In the genomic region with DNA sequence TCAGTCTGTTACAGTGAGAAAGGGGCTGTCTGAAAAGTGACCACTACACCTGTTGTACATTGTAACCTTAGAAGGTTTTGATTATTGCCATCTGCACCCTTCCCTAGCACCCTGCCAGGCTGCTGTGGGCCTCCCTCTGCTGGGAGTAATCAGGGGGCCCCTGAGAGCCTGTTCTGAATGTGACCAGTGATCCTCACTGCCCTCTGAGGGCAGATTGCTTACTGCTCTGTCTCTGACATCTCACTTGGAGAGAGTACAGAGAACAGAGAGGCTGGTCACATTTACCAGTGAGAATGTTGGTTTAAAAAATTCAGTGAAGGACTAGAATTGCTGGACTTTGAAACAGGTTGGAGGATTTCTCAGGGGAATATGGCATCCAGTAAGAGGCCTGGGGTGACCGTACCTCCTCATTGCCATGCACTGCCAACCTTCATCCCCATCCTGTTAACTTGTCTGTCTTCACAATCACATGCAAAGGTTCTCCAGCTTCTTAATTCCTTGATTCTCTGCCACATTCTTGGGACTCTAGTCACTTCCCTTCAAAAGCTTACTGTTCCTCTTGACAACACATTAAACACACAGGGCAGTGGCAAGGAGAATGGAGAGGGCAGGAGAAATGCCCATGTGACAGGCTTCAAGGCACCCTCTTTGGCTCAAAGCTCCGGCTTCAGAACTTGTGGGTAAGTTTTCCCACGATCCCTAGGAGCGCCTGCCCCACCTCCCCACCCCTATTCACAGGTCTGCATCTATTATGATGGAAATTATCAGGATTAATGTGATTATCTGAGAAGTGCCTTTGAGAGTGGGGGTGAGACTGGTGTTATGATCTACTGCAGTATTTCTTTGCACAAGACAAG, we compare ENCODE assay signal across 11 mouse cellular contexts. TPM values are rescaled to one million over a fixed set of nuclear protein-coding genes. Genes with fewer than 3 reads are reported as not detected.
DNase-seq lines count a peak whose midpoint lies in the region; ATAC-seq lines count a peak whose summit lies in the region.
"Had no signal": no experiment of that assay in that cellular context is flagged by ENCODE, and none has a peak within 500 bp of the region (broad histone marks: within the 10 kb centered on the region; RNA-seq: fewer than 3 reads in every experiment).

No protein-coding gene starts in this region.

- H3K36me3 ChIP-seq in neural tube, embryonic 11.5 days (ENCODE audit: control insufficient read depth, insufficient read depth, low read length): peaks cover 3% of the 10 kb centered on the region
- H3K36me3 ChIP-seq in hindbrain, embryonic 11.5 days (ENCODE audit: control insufficient read depth, insufficient read depth, low read length): peaks cover 2% of the 10 kb centered on the region; the same call in 1 of the 2 replicates

- no peak overlapping the region for H3K9ac ChIP-seq in neural tube, embryonic 11.5 days (ENCODE audit: low read length)
- H3K9ac ChIP-seq in hindbrain, embryonic 11.5 days (ENCODE audit: low read depth, low read length): no peak overlapping the region
- H3K9ac ChIP-seq: liver, postnatal 0 days had no signal

- H3K27ac ChIP-seq in neural tube, embryonic 11.5 days (ENCODE audit: low read depth, low read length): 0 out of 2 replicates have a peak overlapping the region, but pooled peaks have one; percentile 29
- no peak overlapping the region for H3K27ac ChIP-seq in hindbrain, embryonic 11.5 days (ENCODE audit: low read depth, low read length)

- no peaks in the 10 kb centered on the region for H3K9me3 ChIP-seq in neural tube, embryonic 11.5 days (ENCODE audit: control insufficient read depth, low read length)
- H3K9me3 ChIP-seq in hindbrain, embryonic 11.5 days (ENCODE audit: control insufficient read depth, low read length): no peaks in the 10 kb centered on the region

- no peaks in the 10 kb centered on the region for H3K27me3 ChIP-seq in neural tube, embryonic 11.5 days (ENCODE audit: control insufficient read depth, insufficient read depth, low read length)
- H3K27me3 ChIP-seq in hindbrain, embryonic 11.5 days (ENCODE audit: control insufficient read depth, insufficient read depth, low read length): no peaks in the 10 kb centered on the region

- 66% methylated on average over 4 of the region's 4 CpGs for WGBS in neural tube, embryonic 11.5 days
- 49% methylated on average over 4 of the region's 4 CpGs for WGBS in hindbrain, embryonic 11.5 days

- no peak for DNase-seq in neural tube, embryonic 11.5 days (ENCODE audit: low spot score)
- no peak for DNase-seq in neural tube, embryonic 10.5 days (ENCODE audit: extremely low spot score, low spot score)
- DNase-seq in hindbrain, embryonic 11.5 days (ENCODE audit: low spot score): peak; percentile 27
- DNase-seq in lung, postnatal 14 days: peak; percentile 29
- no peak for DNase-seq in gastrocnemius, postnatal 25 days
- no peak for DNase-seq in kidney, postnatal 36 days
- DNase-seq in ovary, adult 18-20 months (ENCODE audit: low spot score): no peak
- no peak for DNase-seq in urinary bladder, adult 2 months (ENCODE audit: low spot score)
- DNase-seq: heart, postnatal 4 days; kidney, postnatal 25 days; liver, postnatal 0 days had no signal

- H3K4me1 ChIP-seq in neural tube, embryonic 11.5 days (ENCODE audit: control insufficient read depth, insufficient read depth, low read length): peaks cover 3% of the 10 kb centered on the region; the same call in 1 of the 2 replicates
- H3K4me1 ChIP-seq in hindbrain, embryonic 11.5 days (replicated peaks; ENCODE audit: control insufficient read depth, insufficient read depth, low read length): peaks cover 2% of the 10 kb centered on the region; the same call in 1 of the 2 replicates

- no peak for ATAC-seq in neural tube, embryonic 11.5 days (ENCODE audit: insufficient read depth, low FRiP score, low TSS enrichment)
- ATAC-seq in hindbrain, embryonic 11.5 days (ENCODE audit: low FRiP score): peak; percentile 68
- ATAC-seq: liver, postnatal 0 days had no signal

- H3K4me2 ChIP-seq in neural tube, embryonic 11.5 days (ENCODE audit: low read depth): no peak overlapping the region
- no peak overlapping the region for H3K4me2 ChIP-seq in hindbrain, embryonic 11.5 days (replicated peaks; ENCODE audit: low read depth, low read length)

- no peak overlapping the region for H3K4me3 ChIP-seq in neural tube, embryonic 11.5 days (ENCODE audit: low read depth, low read length)
- no peak overlapping the region for H3K4me3 ChIP-seq in hindbrain, embryonic 11.5 days (ENCODE audit: low read depth, low read length)

RNA-seq across cellular contexts. Expression of gene Scml4, which starts 26.1 kb away (rescaled TPM):
- polyA plus RNA-seq in neural tube, embryonic 11.5 days (2014; fragmentation: Nextera tagmentation; extraction: Ambion mirVana): 1.7 and 3.7 TPM in 2 replicates
- 2.2 and 2.5 TPM in 2 replicates for polyA plus RNA-seq in hindbrain, embryonic 11.5 days (2014; fragmentation: Nextera tagmentation; extraction: Ambion mirVana)
- 1 to 10 TPM; 1.4 TPM for total RNA-seq in gastrocnemius, postnatal 25 days (2021)
- 0.73 and 1.1 TPM in 2 replicates for polyA plus RNA-seq in urinary bladder, adult 2 months (2012; rRNA removed)

Comparison
In these comparisons a context has a peak if more than half of its experiments do, and no peak if none do; other contexts are left out.
1. DNase-seq: peak in hindbrain, embryonic 11.5 days (single experiment) and lung, postnatal 14 days (single experiment); none in neural tube, embryonic 11.5 days (single experiment), neural tube, embryonic 10.5 days (single experiment), gastrocnemius, postnatal 25 days (single experiment), kidney, postnatal 36 days (0 of 2), ovary, adult 18-20 months (single experiment) and urinary bladder, adult 2 months (single experiment).